Mouse (Mus musculus) cerebellum, postnatal 36 days (tissue): ENCODE data around the gene Adamts14.

Experiments
- DNase-seq, 2 experiments: peaks; one replicate each; pipeline ENCODE4 v3.0.0; 2021 to 2022; ENCODE audit warnings: mixed read lengths in 2 of 2

Gene Adamts14

DNA sequence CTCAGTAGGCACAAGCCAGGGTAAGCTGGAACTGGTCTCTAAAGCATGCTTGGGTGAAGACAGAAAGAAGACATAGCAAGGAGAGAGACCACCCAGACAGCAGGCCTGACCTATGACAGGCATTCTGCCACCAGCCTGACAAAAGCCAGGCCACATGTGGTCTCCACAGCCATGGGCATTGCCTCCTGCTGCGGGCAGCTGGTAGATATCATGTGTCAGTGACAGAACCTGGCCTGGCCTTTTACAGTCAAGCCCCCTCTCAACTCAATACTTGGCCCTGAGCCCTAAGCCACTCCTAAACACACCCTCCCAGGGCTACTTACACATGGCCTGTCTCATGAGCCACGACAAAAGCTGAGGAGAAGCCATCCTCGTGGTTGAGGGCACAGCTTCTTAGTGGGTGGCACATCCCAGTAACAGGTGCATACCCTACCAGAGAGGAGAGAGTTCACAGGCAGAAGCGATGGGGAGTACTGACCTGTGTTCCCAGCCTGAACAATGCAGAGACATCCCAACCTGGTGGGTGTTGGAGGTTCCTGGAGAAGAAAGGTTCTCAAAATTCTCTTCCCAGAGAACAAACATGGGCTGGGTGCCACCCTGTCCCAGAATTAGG, 46.3 kb downstream of the Adamts14 start:
- no peak for DNase-seq

DNA sequence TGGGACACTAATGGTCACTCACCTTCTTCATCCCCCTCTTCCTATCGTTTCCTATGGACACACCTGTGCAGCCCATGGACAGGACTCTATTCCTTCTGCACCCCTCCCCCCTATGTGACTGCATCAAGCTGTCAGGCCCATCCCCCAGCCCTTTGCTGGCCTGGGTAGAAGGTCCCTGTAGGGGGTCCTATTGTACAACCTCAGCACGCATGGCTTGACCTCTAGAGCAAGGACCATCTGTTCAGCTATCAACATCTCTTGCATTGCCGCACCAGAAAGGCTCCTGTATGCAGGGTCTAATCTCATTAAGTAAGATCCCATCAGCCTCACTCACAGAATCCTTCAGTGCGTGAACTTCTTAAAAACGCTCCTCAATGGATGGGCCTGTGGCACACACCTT, 47.5 kb downstream of the Adamts14 start:
- DNase-seq = no peak

DNA sequence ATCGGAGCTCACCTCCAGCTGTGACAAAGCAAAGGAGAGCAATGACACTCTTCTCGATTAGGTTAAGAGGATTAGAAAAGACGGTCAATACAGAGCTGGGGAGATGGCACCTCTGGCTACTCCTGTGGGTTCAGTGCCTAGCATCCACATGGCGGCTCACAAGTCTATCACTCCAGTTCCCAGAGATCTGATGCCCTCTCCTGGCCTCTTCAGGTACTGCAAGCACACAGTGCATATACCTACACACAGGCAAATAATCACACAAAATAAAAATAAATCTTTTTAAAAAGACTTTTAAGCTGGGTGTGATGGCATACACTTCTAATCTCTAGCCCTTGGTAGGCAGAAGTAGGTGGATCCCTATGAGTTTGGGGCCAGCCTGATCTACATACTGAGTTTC, 53.9 kb downstream of the Adamts14 start:
- DNase-seq = no peak

DNA sequence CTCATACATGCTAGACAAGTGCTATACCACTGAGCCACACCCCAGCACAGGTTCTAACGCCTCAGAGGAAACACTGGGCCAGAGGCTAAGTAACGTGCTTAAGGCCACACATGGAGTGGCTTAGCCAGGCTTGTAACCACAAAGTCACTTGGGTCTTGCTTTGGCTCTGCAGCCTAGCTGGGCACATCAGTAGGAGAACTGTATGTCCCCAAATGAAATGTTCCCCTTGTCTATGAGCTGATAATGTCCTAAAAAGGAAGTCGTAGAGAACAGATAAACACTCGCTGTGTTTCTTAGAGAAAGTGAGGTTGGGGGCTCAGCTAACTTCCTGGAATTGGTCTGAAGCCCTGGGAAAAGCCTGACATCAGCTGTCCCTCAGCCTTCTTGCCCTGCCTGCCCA, 57.1 kb downstream of the Adamts14 start:
- DNase-seq = no peak

DNA sequence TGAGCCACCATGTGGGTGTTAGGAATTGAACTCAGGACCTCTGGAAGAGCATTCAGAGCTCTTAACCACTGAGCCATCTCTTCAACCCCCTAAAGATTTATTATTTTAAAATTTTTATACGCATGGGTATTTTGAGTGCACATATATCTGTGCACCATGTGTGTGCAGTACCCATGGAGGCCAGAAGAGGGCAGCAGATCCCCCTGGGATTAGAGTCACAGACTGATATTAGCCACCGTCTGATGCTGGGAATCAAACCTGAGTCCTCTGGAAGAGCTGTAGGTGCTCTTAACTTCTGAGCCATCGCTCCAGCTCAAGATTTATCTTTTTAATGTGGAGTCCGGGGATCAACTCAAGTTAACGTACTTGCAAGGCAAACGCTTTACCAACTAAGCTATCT, 57.6 kb downstream of the Adamts14 start:
- no peak for DNase-seq

DNA sequence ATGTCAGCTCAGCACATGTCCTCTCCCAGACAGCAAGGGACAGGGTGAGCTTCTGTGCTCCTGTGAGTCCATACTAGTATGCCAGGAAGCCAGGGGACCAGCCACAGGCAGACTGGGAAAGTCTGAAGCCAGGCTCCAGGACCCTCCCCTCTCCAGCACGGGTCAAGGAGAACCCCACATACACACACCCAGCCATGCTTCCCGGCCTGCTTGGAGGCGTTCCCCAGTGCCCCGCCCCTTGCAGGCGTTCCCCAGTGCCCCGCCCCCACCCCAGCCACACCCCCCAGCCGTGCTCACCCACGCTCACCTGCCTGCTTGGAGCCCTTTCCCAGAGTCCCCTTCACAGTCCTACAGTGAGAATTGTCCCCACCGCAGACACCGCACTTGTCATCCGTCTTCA, 60.4 kb downstream of the Adamts14 start:
- no peak for DNase-seq

DNA sequence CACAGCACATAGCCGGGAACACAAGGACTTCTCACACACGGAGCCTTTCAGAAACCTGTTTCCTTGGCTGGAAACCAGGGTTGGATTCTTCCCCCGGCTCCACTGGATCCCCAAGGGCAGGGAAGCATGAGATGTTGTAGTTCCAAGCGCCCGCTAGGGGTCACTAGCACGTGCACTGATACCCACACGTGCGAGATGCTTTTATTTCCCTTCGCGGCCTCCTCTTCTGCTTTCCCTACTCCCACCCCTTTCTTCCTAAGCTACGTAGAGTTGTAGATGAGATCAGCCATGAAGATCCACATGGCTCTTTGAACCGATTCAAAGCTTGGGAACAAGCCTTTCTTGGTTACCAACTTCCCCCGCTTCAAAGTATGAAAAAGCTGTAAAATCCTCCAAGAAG, 61.5 kb downstream of the Adamts14 start:
- DNase-seq = peak; percentile 65 to 67

DNA sequence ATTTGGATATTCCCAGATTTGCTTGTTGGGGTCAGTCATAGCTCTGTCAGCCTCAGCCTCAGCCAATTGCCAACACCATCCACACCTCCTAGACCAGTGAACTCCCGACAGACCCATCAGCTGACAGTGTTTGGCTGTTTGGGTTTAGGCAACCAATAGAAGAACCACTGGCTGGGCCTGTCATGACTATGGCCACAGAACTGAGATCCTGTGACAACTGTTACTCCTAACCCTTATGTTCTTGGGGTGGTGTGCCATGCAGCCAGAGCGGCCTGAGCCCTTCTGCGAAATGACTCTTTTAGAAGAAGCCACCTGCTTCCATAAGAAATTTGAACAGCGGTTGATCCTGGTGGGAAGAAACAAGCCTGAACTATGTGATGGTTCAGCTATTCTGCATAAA, 62.1 kb downstream of the Adamts14 start:
- DNase-seq = no peak

DNA sequence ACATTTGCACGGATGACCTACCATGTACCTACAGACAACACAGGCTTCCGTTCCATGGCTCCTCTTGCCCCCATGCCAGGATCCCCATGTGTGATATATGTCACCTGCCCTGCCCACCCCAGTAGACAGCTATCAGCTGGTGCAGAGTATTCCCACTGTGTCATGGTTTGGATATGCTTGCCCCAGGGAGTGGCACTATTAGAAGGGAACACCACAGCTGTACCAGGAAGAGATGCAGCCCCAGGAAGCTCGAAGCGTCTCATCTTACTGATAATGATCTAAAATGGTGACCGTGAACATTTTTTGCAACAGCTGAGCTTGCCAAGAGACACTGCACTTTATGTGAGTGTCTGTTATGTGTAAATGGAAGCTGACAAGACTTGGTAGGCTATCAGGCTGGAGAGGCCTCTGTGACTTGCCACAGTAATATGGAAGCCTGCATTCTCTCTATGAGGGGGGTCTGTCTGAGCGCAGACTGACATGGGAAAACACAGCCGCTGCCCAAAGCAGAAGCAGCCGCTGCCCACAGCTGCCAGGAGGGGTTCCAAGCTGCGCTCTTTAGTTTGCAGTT, 65.0 kb downstream of the Adamts14 start:
- no peak for DNase-seq

DNA sequence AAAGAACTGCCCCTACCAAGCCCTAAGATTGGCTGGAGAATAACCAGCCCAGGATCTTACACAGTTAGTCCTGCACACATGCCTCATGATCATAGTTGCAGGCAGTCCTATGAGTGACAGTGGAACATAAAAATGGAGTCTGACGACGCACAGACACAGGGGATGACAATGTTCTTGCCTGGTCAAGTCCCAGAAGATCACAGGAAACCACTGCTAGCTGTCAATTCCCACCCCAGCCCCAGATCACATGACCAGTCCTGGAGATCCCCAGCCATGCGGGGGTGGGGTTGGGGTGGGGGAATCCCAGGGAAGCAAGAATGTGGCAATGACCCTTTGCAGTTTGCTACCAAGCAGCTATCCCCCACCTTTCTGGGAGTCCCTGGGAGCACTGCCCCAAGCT, 69.3 kb downstream of the Adamts14 start:
- DNase-seq = no peak

DNA sequence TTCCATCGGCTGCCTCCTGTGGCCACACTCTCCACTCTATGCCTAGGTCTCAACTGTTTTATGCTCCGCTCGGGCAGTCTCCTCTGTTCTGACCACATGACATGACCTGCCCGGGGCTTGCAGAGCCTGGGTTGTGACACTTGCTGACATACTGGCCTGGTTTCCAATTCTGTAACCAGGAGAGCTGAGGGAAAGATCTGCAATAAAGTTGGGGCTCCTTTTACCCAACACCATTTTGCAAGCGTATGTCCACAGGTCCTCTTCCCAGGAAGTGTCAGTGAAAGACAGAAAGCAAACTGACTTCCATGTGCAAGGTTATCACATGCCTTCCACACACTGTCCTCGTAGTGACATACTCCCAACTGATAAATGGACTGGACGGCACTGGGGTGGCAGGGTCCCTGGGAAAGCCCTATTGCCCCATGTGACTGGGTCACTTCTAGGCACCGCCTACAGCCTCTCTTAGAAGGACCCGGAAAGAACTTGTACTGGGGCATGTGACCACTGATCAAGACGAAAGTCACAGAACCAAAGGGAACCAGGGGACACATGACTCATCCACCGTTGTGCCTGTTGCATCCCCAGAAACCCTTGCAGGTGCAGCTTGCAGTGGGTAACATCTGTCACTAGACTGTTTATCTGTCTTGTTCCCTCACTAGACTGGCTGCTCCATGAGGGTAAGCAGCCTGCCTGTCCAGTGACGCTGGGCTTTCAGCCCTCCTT, 71.5 kb downstream of the Adamts14 start:
- no peak for DNase-seq

DNA sequence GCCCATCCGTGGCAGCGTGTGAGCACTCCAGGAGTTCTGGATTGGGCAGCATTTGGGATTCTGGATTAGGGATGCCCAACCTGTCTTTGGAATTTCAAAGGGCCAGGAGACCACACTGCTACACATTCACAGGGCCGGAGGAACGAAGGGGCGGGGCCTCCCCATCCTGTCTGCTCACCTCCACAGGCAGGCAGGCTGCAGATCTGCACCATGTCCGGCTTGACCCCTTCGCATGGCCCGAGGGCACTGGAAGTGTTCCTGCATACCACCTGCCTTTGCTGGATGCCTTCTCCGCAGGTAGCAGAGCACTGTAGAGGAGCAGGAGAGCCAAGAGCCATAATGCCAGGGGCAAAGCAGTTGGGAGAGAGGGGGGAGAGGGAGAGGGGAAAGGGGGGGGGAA, 72.2 kb downstream of the Adamts14 start:
- DNase-seq = no peak

DNA sequence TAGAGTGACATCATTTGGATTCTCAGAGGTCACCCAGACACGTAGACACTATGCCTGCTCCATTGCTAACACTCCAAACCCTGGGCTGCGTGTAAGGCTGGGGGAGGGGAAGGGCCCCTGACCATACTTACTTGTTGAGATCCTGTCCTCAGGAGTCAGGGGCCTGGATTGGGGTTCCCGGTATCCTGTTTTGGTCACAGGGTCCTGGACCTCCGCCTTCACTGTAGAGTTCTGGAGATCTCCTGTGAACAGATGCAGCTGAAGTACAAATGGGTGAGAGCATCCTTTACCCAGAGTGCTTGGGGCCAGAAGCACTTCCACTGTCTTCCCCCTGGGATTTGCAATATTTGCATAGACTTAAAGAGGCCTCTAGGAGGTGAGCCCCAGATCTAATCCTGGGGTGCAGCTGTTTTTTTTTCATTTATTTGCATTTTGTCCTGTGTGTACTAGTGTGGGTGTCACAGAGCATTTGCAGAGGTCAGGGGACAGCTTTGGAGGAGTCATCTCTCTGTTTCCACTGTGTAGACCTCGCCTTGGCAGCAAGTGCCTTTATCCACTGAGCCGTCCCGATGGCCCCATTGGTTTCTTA, 72.9 kb downstream of the Adamts14 start:
- DNase-seq = no peak

DNA sequence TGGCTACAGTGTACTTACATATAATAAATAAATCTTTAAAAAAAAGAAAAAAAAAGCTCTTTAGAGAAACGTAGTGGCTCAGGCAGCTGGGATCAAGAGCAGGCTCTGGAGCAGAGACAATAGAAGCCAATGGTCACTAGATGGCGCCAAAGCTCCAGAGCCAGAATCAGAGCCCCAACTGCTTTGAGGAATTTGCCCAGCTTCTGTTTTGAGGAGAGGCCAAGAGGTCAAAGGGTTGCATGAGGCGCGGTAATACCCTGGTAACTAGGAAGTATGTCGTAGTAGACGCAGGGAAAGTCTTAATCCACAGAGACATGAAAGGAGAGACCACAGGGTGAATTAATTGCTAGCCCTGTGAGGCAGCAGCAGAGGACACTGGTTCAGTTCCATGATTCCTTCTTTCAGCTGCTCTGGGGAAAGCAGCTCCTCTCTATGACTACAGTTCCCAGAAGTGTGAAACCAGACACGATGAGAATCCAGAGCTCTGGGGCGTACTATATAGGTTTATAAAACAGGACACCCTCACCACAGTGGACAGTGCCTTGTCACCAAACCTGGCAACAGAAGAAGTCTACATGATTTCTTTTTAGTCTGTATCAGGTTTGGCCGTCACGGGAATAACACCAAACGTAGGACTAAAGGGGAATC, 73.5 kb downstream of the Adamts14 start:
- peak; percentile 73 to 81 for DNase-seq

DNA sequence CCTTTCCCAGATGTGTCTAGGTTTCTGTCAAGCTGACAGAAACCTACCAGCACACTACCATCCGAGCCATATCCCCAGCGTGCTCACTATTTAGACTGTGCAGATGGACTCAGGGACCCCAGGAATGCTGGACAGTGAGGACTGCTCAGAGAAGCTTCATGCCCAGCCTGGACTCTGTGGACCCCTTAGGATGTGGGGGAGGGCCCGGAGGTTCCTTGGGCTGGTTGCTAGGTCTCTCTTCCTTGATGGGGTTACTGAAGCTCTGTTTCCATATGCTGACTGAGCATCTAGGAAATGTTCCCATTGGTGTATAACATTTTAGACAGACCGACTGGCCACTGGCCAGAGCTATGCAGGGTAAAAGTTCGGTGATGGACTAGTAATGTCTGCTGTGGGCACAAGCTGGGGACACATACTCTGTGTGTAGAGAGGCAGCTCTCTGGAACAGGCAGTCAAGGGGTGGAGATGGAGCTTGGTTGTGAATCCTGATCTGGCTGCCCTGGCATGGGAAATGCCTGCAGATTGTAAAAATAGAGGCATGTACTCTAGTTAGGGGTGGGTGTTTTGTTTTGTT, 77.4 kb downstream of the Adamts14 start:
- DNase-seq = no peak

DNA sequence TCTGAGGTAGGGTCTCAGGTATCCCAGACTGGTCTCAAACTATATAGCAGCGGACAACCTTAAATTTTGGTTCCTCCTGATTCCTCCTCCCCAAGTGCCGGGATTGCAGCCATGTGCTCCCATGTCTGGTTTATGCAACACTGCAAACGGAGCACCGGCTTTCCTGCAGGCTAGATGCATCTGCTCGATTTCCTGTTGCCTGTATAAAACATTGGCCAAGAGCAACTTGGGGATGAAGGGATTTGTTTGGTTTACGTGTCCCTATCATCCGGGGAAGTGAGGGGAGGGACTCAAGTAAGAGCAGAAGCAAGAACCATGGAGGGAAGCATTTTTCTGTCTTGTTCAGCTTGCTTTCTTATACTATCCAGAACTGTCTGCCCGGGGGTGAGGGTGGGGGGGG, 78.0 kb downstream of the Adamts14 start:
- DNase-seq = no peak

DNA sequence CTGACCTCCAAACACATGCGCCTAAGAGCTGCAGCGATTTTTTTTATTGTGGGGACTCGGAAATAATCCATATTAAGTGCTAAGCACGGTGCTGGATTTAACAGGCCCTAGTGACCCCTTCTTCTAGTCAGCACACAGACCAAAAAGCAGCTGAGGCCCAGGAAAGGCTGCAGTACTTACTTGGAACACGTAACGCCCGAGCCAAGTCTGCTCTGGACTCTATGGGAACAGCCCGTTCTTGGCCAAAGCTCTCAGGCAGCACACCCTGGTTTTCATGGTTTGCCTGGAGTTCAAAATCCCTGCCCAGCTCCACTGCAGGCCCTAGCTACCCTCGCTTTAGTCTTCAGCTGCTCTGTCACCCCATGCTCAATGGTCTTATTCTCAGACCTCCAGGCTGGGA, 78.6 kb downstream of the Adamts14 start:
- no peak for DNase-seq

DNA sequence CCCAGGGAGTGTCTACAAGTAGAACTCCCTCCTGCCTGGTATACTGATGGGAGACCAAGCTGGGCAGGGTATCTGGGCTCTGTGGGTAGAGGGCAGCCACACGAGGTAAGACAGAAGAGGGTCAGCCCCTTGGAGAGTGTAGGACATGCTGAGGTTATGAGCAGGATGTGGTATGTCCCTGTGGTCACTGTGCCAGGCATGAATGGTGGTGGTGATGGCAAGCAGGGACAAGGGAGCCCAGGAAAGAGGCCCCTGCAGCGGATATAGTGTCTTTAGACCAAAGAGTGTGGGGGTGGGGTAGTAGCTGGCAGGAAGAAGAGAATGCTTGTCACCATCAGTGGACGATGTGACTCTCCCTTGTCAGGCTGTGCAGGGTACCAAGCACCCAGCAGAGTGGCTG, 85.2 kb downstream of the Adamts14 start:
- no peak for DNase-seq

DNA sequence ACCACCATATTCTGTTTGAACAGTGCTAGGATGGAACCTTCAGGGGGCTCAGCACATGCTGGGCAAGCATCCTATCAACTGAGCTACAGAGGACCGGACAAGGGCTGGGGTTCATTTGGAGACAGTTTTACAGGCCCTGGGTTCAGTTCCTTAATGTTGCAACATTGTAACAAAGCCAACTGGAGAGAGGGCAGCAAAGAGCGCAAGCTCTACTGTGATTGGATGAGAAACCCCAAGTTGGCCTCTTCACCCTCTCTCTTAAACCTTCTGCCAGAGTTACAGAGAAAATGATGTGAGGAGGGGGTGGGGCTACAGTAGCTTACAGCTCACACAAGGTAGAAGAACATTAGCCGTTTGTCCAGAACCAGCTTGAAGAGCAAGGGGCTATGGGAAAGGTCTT, 86.2 kb downstream of the Adamts14 start:
- no peak for DNase-seq

DNA sequence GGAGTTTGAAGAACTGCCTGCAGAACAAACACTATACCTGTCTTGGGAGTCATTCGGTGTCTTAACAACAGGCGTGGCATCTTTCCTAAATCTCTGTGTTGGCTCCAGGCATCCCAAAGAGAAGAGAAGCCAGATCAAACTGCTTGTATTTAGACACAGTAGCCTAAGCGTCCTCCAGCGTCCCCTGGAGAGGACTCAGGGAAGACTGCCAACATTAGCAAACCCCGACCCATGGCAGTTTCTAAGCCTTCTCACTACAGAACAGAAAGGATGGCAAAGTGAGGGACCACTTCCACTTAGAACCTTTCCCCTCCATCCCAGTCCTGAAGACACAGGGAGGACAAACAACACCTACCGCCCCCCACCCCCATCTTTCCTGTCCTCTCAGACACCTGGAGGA, 93.3 kb downstream of the Adamts14 start:
- no peak for DNase-seq

DNA sequence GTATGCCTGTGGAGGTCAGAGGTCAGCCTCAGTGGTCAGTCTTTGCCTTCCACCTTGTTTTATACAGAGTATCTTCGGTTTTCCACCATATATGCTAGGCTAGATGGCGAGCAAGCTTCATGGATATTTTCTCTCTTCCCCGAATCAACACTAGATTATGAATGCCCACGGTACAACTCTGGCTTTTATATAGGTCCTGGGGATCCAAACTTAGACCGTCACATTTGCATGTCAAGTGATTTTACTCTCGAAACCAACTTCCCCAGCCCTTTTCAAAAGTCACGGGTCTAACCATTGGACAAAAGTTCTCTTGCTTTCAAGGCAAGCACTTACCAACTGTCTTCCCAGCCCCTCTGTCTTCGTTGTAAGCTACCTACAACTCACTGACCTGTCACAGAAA, 94.6 kb downstream of the Adamts14 start:
- no peak for DNase-seq

DNA sequence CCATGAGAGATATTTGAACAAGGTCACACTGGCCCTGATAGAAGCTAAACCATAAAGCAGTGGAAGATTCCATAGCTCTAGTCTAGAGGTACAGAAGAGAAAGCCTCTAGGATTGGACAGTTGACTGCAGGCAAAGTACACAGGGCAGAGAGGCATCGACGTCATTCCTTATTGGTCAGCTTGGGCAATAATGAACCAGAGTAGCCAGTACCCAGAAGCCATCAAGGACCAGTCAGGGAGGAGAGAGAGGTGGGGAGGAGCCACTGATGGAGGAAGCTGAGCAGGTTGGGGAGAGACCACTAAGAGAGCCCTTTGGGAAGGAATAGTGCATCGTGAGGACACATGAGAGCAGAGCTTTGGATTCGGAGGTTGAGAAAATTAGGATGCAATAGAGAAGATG, 95.5 kb downstream of the Adamts14 start:
- DNase-seq = peak in 1 of 2 experiments; percentile 29

DNA sequence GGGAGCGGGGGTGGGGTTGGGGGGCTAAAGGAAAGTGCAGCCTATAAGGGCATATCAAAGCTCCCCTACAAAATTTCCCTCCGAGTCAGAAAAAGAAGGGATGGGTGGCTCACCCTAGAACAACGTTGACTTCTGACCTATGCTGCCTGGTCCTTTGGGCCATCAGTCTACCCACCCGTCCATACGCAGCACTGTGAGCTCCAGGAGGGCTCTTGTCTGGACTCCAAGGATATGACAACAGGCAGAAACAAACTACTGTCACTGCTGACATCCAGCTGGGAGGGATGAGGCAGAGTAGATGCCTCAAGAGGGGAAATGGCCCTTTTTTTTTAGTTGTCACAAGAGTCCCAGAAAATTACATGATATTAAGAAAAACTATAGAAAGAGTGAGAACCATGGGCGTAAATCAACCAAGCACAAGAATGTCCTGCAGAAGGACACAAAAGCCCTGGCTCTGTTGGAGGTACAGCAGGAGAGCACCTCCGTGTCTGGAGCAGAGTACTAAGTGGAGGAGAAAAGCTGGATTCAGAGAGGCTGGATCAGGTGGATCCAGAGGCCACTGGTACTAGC, 96.9 kb downstream of the Adamts14 start:
- DNase-seq = peak in 1 of 2 experiments; percentile 40
